Mouse (Mus musculus): ENCODE measurements around the gene Gps2.
"Not testable (repeated sequence)": the region's sequence is repeated elsewhere in the genome, so short reads cannot be mapped to it uniquely, and the experiment has no call there.

Gps2 gene

GRCm38 (mm10) chr11:69886907-69887635 is 26.6 kb upstream of the Gps2 start:
- no peak for DNase-seq

DNA sequence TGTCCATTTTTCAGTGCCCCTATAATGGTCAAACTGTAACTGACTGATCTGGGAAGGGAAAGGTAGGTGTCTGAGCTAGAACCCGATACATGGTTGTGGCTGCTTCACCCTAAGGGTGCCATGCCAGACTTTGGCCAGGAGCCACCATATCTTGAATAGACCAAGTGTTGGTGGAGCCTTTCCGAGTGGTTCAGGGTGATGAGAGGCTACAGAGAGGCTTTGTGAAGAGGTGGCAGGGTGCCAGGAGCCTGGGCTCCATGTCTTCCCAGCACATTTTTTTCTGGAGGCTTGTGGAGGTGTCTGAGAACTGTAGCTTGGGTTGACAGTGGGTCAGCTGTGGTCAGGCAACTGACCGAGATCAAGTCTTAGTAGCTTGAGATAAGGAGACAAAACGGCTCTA is 22.2 kb upstream of the Gps2 start:
- no peak for DNase-seq

DNA sequence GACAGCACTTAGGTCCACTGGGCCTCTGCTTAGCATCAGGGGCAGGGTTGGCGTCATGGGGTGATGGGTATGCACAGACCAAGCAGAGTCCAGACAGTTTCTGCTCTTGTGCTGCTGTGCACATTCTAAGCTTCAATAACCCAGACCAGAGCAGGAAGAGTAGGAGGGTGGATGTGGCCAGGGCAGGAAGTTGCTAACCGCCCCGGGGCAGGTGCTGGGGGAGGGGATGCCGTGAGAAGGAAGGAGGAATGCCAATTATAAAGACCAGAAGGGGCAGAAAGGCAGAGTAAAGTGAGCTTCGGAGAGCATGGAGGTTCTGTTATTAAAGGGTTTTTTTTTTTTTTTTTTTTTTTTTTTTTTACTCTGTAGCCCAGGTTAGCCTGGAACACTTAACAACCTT is 19.0 kb upstream of the Gps2 start:
- no peak for DNase-seq

DNA sequence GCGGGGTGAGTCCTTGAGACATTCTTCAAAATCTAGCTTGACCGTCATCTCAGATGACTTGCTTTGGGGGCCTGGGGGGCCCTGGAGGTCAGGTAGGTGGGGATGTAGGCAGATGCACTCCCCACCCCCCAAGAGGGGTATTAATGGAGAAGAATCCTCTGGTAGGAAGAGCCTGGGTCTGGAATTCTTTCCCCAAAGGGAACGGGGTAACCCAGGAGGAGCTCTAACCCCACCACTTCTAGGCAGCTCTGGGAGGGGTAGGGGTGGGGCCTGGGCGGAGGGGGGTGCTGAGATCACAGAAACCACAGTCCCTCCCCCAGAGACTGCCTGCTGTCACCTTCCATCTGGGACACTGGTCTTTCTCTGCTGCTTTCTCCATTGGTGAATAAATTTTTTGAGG is 18.4 kb upstream of the Gps2 start, which contains the start of gene Acap1:
Gene Acap1, minus strand, starts transcription at position 249 of the 400 bp plus-strand sequence.
- DNase-seq: no peak

- DNase-seq: no peak
These were observed 13.8 kb upstream of the Gps2 start for GRCm38 (mm10) chr11:69899870-69900269.

- DNase-seq: peak; percentile 85 to 94
These were observed 12.9 kb upstream of the Gps2 start, which contains the start of the genes 2810408A11Rik and Neurl4 for GRCm38 (mm10) chr11:69900471-69901405. Gene 2810408A11Rik (minus strand): TSS chr11:69900987. Gene Neurl4 (plus strand): TSS chr11:69901072.

GRCm38 (mm10) chr11:69901406-69901846 is 12.3 kb upstream of the Gps2 start:
- DNase-seq: peak; percentile 94 to 95

- DNase-seq: peak in 1 of 2 experiments; percentile 30
These were observed 11.7 kb upstream of the Gps2 start for GRCm38 (mm10) chr11:69901993-69902392.

- DNase-seq: no peak
These were observed 10.7 kb upstream of the Gps2 start for GRCm38 (mm10) chr11:69902972-69903371.

DNA sequence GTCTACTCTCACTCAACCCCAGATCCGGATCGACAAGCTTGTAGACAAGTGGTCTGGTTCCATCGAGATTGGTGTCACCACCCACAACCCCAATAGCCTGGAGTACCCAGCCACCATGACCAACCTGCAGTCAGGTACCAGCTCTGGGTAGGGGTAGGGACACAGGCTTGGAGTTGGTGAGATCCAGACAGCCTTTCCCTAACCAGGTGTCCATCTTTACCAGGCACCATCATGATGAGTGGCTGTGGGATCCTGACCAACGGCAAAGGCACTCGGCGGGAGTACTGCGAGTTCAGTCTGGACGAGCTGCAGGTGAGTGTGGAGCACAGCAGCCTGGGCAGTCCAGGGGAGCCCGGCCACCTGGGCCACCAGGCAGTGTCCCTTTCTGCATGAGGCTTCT is 9.4 kb upstream of the Gps2 start:
- no peak for DNase-seq

DNA sequence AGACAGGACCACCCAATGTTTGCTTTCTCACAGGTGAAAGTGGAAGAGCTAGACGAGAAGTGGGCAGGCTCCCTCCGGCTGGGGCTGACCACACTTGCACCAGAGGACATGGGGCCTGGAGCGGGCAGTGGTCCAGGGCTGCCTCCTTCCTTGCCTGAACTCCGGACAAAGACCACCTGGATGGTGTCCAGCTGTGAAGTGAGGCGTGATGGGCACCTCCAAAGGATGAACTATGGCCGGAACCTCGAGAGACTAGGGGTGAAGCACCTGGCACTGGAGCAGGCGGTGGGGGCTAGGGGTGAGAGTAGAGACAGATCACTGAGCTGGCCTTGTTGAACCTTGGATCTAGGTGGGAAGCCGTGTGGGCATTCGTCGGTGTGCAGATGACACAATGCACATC is 5.0 kb upstream of the Gps2 start:
- no peak for DNase-seq

DNA sequence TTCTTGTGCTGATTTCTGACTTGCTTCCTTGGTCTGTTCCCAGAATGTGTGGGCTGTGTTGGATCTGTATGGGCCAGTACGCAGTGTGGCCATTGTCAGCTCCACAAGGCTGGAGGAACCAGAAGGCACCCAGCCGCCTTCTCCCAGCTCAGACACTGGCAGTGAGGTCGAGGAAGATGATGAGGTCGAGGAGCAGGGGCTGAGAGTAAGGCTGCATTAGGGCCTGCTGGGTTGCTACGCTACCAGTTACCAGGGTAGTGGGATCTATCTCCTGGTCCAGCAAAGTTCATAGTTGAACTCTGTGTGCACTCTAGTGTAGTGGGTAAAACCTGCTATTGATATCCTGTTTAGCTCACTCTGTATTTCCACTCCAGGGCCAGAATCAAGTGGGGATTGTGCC is 4.5 kb upstream of the Gps2 start:
- DNase-seq: no peak

GRCm38 (mm10) chr11:69910177-69910576 is 3.5 kb upstream of the Gps2 start:
- no peak for DNase-seq

- no peak for DNase-seq
These were observed 2.7 kb upstream of the Gps2 start for GRCm38 (mm10) chr11:69910781-69911560.

- no peak for DNase-seq
These were observed 2.0 kb upstream of the Gps2 start for GRCm38 (mm10) chr11:69911701-69912100.

DNA sequence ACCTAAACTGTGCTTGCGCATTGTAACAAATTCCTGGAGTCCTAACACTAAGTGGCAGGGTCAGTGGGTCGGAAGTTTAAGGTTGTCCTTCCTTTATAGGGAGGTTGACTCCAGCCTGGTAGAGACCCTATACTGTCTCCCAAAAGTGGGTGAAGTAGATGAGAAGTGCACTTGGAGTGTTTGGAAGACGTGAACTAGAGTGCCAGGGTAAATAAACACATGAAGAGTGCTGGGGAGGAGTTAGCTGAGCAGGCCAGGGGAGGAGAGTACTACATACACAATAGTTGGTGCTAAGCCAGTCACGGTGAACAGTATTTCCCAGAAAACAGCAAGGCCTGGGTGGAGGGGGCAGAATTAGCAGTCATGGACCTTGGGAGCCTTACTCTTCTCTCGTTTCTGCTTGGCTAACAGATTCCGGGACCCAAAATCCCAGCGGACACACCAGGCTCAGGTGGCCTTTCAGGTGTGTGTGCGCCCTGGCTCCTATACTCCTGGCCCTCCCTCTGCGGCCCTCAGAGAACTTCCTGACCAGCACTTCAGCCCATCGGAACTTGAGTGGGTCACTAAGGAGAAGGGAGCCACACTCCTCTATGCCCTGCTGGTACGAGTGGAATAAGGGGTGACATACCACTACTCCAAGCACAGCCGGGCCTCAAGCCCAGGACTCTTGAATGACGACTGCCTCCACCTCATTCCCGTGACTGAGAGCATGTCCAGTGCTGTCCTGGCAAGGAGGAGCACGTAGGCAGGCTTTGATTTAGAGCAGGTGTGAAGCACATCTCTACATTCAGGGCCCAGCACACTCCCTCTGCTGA is 765 bp upstream of the Gps2 start:
- DNase-seq: no peak

DNA sequence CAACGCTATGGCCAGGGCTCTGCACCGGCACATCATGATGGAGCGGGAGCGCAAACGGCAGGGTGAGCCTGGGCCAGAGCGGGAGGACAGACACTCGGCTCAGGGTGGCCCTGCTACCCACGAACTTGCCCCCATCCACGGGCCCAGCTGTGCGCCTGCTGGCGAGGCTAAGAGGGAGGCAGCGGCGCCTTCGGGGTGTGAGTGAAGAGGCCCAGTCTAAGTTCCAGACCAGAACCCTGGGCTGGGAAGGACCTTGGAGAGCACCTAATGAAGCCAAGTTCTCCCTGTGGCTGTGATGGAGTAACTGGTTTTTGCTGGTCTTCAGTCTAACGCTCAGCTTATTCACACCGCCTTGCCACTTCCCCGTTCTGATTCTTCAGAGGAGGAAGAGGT is 680 bp downstream of the Gps2 start:
- DNase-seq: no peak

- DNase-seq: no peak
These were observed 1.3 kb downstream of the Gps2 start for GRCm38 (mm10) chr11:69914917-69915430.

GRCm38 (mm10) chr11:69915667-69916627 is 2.3 kb downstream of the Gps2 start:
- no peak for DNase-seq

GRCm38 (mm10) chr11:69916652-69917378 is 3.1 kb downstream of the Gps2 start:
- not testable (repeated sequence) for DNase-seq
